Mouse (Mus musculus) heart, embryonic 14.5 days (tissue): ENCODE data around the gene Gsap. TPM values are rescaled to one million over a fixed set of nuclear protein-coding genes. Genes with fewer than 3 reads are reported as not detected.
"Not testable (repeated sequence)": the region's sequence is repeated elsewhere in the genome, so short reads cannot be mapped to it uniquely, and the experiment has no call there.

ENCODE experiments used
- ATAC-seq: fragments of 200-750 bp; cut with Nextera tagmentation; 2 replicates; pipeline ENCODE4 v1.8.0; 2017; ENCODE audit warnings: low read depth, moderate TSS enrichment; ENCODE audit not compliant: insufficient number of reproducible peaks, insufficient read depth, low FRiP score
- H3K27ac ChIP-seq, 2 experiments: fragments of 200-500 bp in 1 of 2; fragments of 300-500 bp in 1 of 2; sonication (generic) in 1 of 2; replicated peaks in 1 of 2; 2 replicates each; pipeline ENCODE4 v1.5.1; 2012 to 2014; ENCODE audit warnings: low read depth in 2 of 2, low read length in 2 of 2, control low read depth in 1 of 2, mild to moderate bottlenecking in 1 of 2, mixed read lengths in 1 of 2; ENCODE audit not compliant: control insufficient read depth in 1 of 2, insufficient read depth in 1 of 2
- H3K27me3 ChIP-seq: fragments of 300-500 bp; sonication (generic); 2 replicates; pipeline ENCODE4 v1.6.1; 2014; ENCODE audit warnings: mild to moderate bottlenecking, low read length, control low read depth; ENCODE audit not compliant: control insufficient read depth, insufficient read depth
- H3K36me3 ChIP-seq: fragments of 300-500 bp; sonication (generic); 2 replicates; pipeline ENCODE4 v1.6.1; 2014; ENCODE audit warnings: mild to moderate bottlenecking, control low read depth, low read length, mixed read lengths; ENCODE audit not compliant: control insufficient read depth, insufficient read depth
- H3K4me1 ChIP-seq, 2 experiments: fragments of 200-500 bp in 1 of 2; fragments of 300-500 bp in 1 of 2; sonication (generic) in 1 of 2; 2 replicates each; pipeline ENCODE4 v1.6.1; 2012 to 2014; ENCODE audit warnings: low read length in 2 of 2, control low read depth in 1 of 2, mixed read lengths in 1 of 2; ENCODE audit not compliant: control insufficient read depth in 2 of 2, insufficient read depth in 2 of 2
- H3K4me2 ChIP-seq: fragments of 300-500 bp; sonication (generic); 2 replicates; pipeline ENCODE4 v1.6.1; 2014; ENCODE audit warnings: mild to moderate bottlenecking, low read length
- H3K4me3 ChIP-seq, 2 experiments: fragments of 200-500 bp in 1 of 2; fragments of 300-500 bp in 1 of 2; sonication (generic) in 1 of 2; 2 replicates each; pipeline ENCODE4 v1.5.1; 2012 to 2014; ENCODE audit warnings: low read length in 2 of 2, mild to moderate bottlenecking in 2 of 2, control low read depth in 1 of 2, low read depth in 1 of 2, moderate library complexity in 1 of 2; ENCODE audit not compliant: control insufficient read depth in 1 of 2, insufficient read depth in 1 of 2
- H3K9ac ChIP-seq: fragments of 300-500 bp; sonication (generic); 2 replicates; pipeline ENCODE4 v1.6.1; 2014; ENCODE audit warnings: mild to moderate bottlenecking, low read length
- H3K9me3 ChIP-seq: fragments of 300-500 bp; sonication (generic); 2 replicates; pipeline ENCODE4 v1.6.1; 2016; ENCODE audit warnings: low read length, control low read depth; ENCODE audit not compliant: control insufficient read depth
- whole genome bisulfite sequencing: fragments of 180-500 bp; shearing (Covaris S2); extraction: QIAGEN DNeasy Blood & Tissue Kit; methylation state at CpG from one replicate; pipeline ENCODE4 v1.1.7; 2014; 5-methylcytosine and 5-hydroxymethylcytosine counted together
- polyA plus RNA-seq: library from polyadenylated mRNA; unstranded; fragments of >200 nt; fragmentation: Nextera tagmentation; extraction: Ambion mirVana; gene quantifications from 2 replicates; pipeline ENCODE4 v1.2.1, GENCODE M21; 2014

Gsap gene
- polyA plus RNA-seq, 1 experiment from 2014 or later, result 2.3 TPM

GRCm38 (mm10) chr5:21183046-21183445 lies 3.0 kb upstream of the Gsap start:
- not testable (repeated sequence) for ATAC-seq, H3K4me2 ChIP-seq, H3K4me3 ChIP-seq, H3K9me3 ChIP-seq, H3K27me3 ChIP-seq, H3K4me1 ChIP-seq, H3K27ac ChIP-seq, H3K9ac ChIP-seq, H3K36me3 ChIP-seq
- 56% methylated on average over 2 of the region's 2 CpGs for WGBS

GRCm38 (mm10) chr5:21186821-21187220 lies 766 bp downstream of the Gsap start:
- 16% methylated on average over 4 of the region's 4 CpGs for WGBS
- no peak for ATAC-seq

GRCm38 (mm10) chr5:21188435-21188834 lies 2.4 kb downstream of the Gsap start:
- H3K27me3 ChIP-seq, result no peaks in the 10 kb centered on the region
- H3K4me3 ChIP-seq, result no peak overlapping the region
- 48% methylated on average over 3 of the region's 3 CpGs for WGBS
- 0 out of 4 replicates have a peak, but pooled peaks cover 0 to 3% of the 10 kb centered on the region in 2 experiments for H3K4me1 ChIP-seq
- H3K4me2 ChIP-seq, result no peak overlapping the region
- no peaks in the 10 kb centered on the region; the same call in none of the 2 replicates for H3K9me3 ChIP-seq
- H3K9ac ChIP-seq, result no peak overlapping the region
- no peak for ATAC-seq
- no peak overlapping the region for H3K27ac ChIP-seq
- H3K36me3 ChIP-seq, result no peaks in the 10 kb centered on the region

More at GRCm38 (mm10) chr5:21186821-21187220, 766 bp downstream of the Gsap start:
- H3K27ac ChIP-seq, result no peak overlapping the region
- no peaks in the 10 kb centered on the region for H3K9me3 ChIP-seq
- peak overlapping the region; percentile 74; the same call in 1 of the 2 replicates for H3K9ac ChIP-seq
- H3K27me3 ChIP-seq, result no peaks in the 10 kb centered on the region
- H3K36me3 ChIP-seq, result no peaks in the 10 kb centered on the region
- peak overlapping the region in 1 of 2 experiments; percentile 64; a peak in 2 of 4 replicates for H3K4me3 ChIP-seq
- H3K4me2 ChIP-seq, result peak overlapping the region; percentile 95
- 0 out of 4 replicates have a peak, but pooled peaks cover 0 to 3% of the 10 kb centered on the region in 2 experiments for H3K4me1 ChIP-seq

DNA sequence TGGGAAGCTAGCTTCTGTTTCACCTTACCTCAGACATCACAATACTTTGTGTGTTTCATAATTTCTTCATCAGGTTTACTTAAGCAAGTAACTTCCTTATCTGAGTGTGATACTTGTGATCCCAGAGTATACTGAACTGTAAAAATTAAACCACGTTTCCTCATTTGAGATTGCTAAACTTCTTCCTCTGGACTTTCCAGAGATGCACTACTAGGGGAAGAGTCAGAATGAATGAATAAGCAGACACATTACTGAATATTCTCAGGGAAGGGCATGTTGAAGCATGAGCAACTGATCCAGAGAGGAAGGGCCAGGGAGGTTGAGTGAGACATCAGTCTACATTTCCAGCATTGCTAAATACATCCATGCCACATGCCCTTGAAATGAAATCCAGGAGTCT lies 3.0 kb downstream of the Gsap start:
- Histone ChIP-seq H3K27me3 (no peaks in the 10 kb centered on the region), H3K36me3 (no peaks in the 10 kb centered on the region), H3K27ac (no peak overlapping the region), H3K9me3 (no peaks in the 10 kb centered on the region; the same call in none of the 2 replicates), H3K4me1 (0 out of 4 replicates have a peak, but pooled peaks cover 0 to 3% of the 10 kb centered on the region in 2 experiments), H3K9ac (no peak overlapping the region), H3K4me2 (no peak overlapping the region), H3K4me3 (no peak overlapping the region)
- no peak for ATAC-seq
- WGBS, result 56% methylated on average over 1 of the region's 1 CpGs

DNA sequence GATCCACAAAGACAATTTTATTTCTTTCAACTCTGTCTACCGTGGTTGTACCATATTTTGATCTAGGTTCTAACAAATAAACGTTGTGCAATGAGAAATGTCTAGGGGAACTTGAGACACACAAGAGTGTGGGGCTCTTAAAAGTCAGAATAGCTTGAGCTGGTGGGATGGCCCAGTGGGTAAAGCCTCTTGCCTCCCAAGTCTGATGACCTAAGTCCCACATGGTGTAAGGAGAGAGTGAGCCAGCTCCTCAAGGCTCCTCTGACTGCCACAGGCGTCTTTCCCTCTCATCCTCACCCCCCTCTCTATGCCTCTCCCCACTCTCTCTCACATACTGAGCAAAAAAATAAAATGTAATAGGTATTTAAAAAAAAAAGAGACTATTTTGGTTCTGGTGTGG lies 3.4 kb downstream of the Gsap start:
- Histone ChIP-seq H3K4me3 (no peak overlapping the region), H3K4me2 (no peak overlapping the region), H3K9ac (no peak overlapping the region), H3K27me3 (no peaks in the 10 kb centered on the region), H3K36me3 (no peaks in the 10 kb centered on the region), H3K9me3 (no peaks in the 10 kb centered on the region; the same call in none of the 2 replicates), H3K4me1 (0 out of 4 replicates have a peak, but pooled peaks cover 0 to 3% of the 10 kb centered on the region in 2 experiments), H3K27ac (no peak overlapping the region)
- 67% methylated on average over 3 of the region's 3 CpGs for whole genome bisulfite sequencing
- ATAC-seq, result no peak

DNA sequence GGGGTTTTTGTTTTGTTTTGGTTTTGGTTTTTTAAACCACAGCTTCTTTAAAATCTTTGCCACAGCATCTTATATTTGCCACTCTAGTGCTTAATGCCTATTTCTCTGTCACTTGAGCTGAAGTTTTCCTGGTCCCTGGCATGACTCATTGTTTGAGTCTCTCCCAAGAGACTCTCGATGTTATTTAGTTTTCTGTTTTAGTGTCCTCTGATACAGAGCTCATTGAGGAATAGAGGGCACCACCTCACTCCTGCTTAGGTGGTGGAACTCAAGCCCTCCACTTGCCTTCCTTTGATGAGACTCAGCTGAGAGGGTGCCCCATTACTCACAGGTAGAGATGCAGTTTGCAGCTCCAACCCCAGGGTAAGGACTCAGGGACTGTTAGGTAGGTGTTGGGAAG lies 17.4 kb downstream of the Gsap start:
- WGBS, result 61% methylated on average over 1 of the region's 1 CpGs
- H3K4me1 ChIP-seq, result 0 out of 4 replicates have a peak, but pooled peaks cover 0 to 3% of the 10 kb centered on the region in 2 experiments
- no peak overlapping the region for H3K4me3 ChIP-seq
- no peaks in the 10 kb centered on the region for H3K27me3 ChIP-seq
- no peaks in the 10 kb centered on the region for H3K9me3 ChIP-seq
- no peaks in the 10 kb centered on the region for H3K36me3 ChIP-seq
- H3K9ac ChIP-seq, result no peak overlapping the region
- ATAC-seq, result no peak
- no peak overlapping the region for H3K4me2 ChIP-seq
- no peak overlapping the region for H3K27ac ChIP-seq

GRCm38 (mm10) chr5:21204157-21204556 lies 18.1 kb downstream of the Gsap start:
- 0 out of 4 replicates have a peak, but pooled peaks cover 0 to 3% of the 10 kb centered on the region in 2 experiments for H3K4me1 ChIP-seq
- no peaks in the 10 kb centered on the region for H3K9me3 ChIP-seq
- 84% methylated on average over 3 of the region's 3 CpGs for WGBS
- no peak overlapping the region for H3K4me2 ChIP-seq
- no peaks in the 10 kb centered on the region for H3K36me3 ChIP-seq
- no peak overlapping the region for H3K27ac ChIP-seq
- no peak overlapping the region for H3K4me3 ChIP-seq
- no peak overlapping the region for H3K9ac ChIP-seq
- ATAC-seq, result no peak
- no peaks in the 10 kb centered on the region for H3K27me3 ChIP-seq

GRCm38 (mm10) chr5:21206014-21206413 lies 20.0 kb downstream of the Gsap start:
- no peaks in the 10 kb centered on the region for H3K36me3 ChIP-seq
- 0 out of 4 replicates have a peak, but pooled peaks cover 0 to 3% of the 10 kb centered on the region in 2 experiments for H3K4me1 ChIP-seq
- H3K4me3 ChIP-seq, result no peak overlapping the region
- 28% methylated on average over 4 of the region's 4 CpGs for WGBS
- no peaks in the 10 kb centered on the region for H3K27me3 ChIP-seq
- no peak overlapping the region for H3K4me2 ChIP-seq
- no peaks in the 10 kb centered on the region for H3K9me3 ChIP-seq
- no peak overlapping the region for H3K27ac ChIP-seq
- H3K9ac ChIP-seq, result no peak overlapping the region
- ATAC-seq, result peak; percentile 26; the same call in 1 of the 2 replicates
